Mouse (Mus musculus): ENCODE results near the gene Hoxa3. TPM values are rescaled to one million over a fixed set of nuclear protein-coding genes. Genes with fewer than 3 reads are reported as not detected.
A peak's percentile ranks its signal among the peaks of the same experiment; 100 is the strongest.

The Hoxa3 gene
- polyA plus RNA-seq, 1 experiment from 2014 or later, result not detected

GRCm38 (mm10) chr6:52252016-52252774 lies 39.1 kb upstream of the Hoxa3 start:
- DNase-seq (ENCODE audit: low spot score), result no peak
- Histone ChIP-seq H3K36me3 (no peaks in the 10 kb centered on the region), H3K4me3 (no peak overlapping the region), H3K27ac (replicated peaks) (no peak overlapping the region), H3K27me3 (ENCODE audit: low read depth, poor library complexity, severe bottlenecking) (peaks cover 100% of the 10 kb centered on the region), H3K4me1 (peaks cover 8% of the 10 kb centered on the region), H3K9me3 (replicated peaks) (no peaks in the 10 kb centered on the region)
- 1% methylated on average over 24 of the region's 24 CpGs for WGBS

- H3K9me3 ChIP-seq (replicated peaks), result no peaks in the 10 kb centered on the region
- no peak overlapping the region for H3K27ac ChIP-seq (replicated peaks)
- no peaks in the 10 kb centered on the region for H3K36me3 ChIP-seq
- H3K4me1 ChIP-seq, result peaks cover 8% of the 10 kb centered on the region
- WGBS, result 14% methylated on average over 7 of the region's 7 CpGs
- DNase-seq (ENCODE audit: low spot score), result no peak
- no peak overlapping the region for H3K4me3 ChIP-seq
- H3K27me3 ChIP-seq (ENCODE audit: low read depth, poor library complexity, severe bottlenecking), result peaks cover 100% of the 10 kb centered on the region
These were observed 38.2 kb upstream of the Hoxa3 start for GRCm38 (mm10) chr6:52251177-52251879.

- Histone ChIP-seq H3K4me1 (peaks cover 11% of the 10 kb centered on the region), H3K27me3 (ENCODE audit: low read depth, poor library complexity, severe bottlenecking) (peaks cover 100% of the 10 kb centered on the region), H3K4me3 (no peak overlapping the region), H3K27ac (replicated peaks) (no peak overlapping the region), H3K9me3 (replicated peaks) (no peaks in the 10 kb centered on the region), H3K36me3 (no peaks in the 10 kb centered on the region)
- under 1% methylated on average over 4 of the region's 4 CpGs for WGBS
- DNase-seq (ENCODE audit: low spot score), result no peak
These were observed 36.7 kb upstream of the Hoxa3 start for GRCm38 (mm10) chr6:52249826-52250225.

GRCm38 (mm10) chr6:52249415-52249738 lies 36.2 kb upstream of the Hoxa3 start:
- Histone ChIP-seq H3K27ac (replicated peaks) (no peak overlapping the region), H3K4me1 (peaks cover 11% of the 10 kb centered on the region), H3K27me3 (ENCODE audit: low read depth, poor library complexity, severe bottlenecking) (peaks cover 100% of the 10 kb centered on the region), H3K4me3 (no peak overlapping the region), H3K36me3 (no peaks in the 10 kb centered on the region), H3K9me3 (replicated peaks) (no peaks in the 10 kb centered on the region)
- no peak for DNase-seq (ENCODE audit: low spot score)
- under 1% methylated on average over 16 of the region's 16 CpGs for WGBS

GRCm38 (mm10) chr6:52248638-52249414 lies 35.7 kb upstream of the Hoxa3 start:
- Histone ChIP-seq H3K36me3 (no peaks in the 10 kb centered on the region), H3K4me1 (peaks cover 11% of the 10 kb centered on the region), H3K9me3 (replicated peaks) (no peaks in the 10 kb centered on the region), H3K4me3 (no peak overlapping the region), H3K27me3 (ENCODE audit: low read depth, poor library complexity, severe bottlenecking) (peaks cover 100% of the 10 kb centered on the region), H3K27ac (replicated peaks) (no peak overlapping the region)
- DNase-seq (ENCODE audit: low spot score), result no peak
- 2% methylated on average over 27 of the region's 27 CpGs for WGBS

GRCm38 (mm10) chr6:52247766-52248637 lies 34.9 kb upstream of the Hoxa3 start:
- Histone ChIP-seq H3K27ac (replicated peaks) (no peak overlapping the region), H3K36me3 (no peaks in the 10 kb centered on the region), H3K4me1 (peaks cover 6% of the 10 kb centered on the region), H3K27me3 (ENCODE audit: low read depth, poor library complexity, severe bottlenecking) (peaks cover 100% of the 10 kb centered on the region), H3K4me3 (no peak overlapping the region), H3K9me3 (replicated peaks) (no peaks in the 10 kb centered on the region)
- under 1% methylated on average over 23 of the region's 23 CpGs for WGBS
- DNase-seq (ENCODE audit: low spot score), result peak; percentile 50

GRCm38 (mm10) chr6:52246916-52247315 lies 33.8 kb upstream of the Hoxa3 start:
- Histone ChIP-seq H3K27ac (replicated peaks) (no peak overlapping the region), H3K27me3 (ENCODE audit: low read depth, poor library complexity, severe bottlenecking) (peaks cover 100% of the 10 kb centered on the region), H3K4me1 (peaks cover 6% of the 10 kb centered on the region), H3K9me3 (replicated peaks) (no peaks in the 10 kb centered on the region), H3K4me3 (no peak overlapping the region), H3K36me3 (no peaks in the 10 kb centered on the region)
- WGBS, result 4% methylated on average over 3 of the region's 3 CpGs
- no peak for DNase-seq (ENCODE audit: low spot score)

GRCm38 (mm10) chr6:52246403-52246803 lies 33.3 kb upstream of the Hoxa3 start:
- Histone ChIP-seq H3K27ac (replicated peaks) (no peak overlapping the region), H3K27me3 (ENCODE audit: low read depth, poor library complexity, severe bottlenecking) (peaks cover 100% of the 10 kb centered on the region), H3K9me3 (replicated peaks) (no peaks in the 10 kb centered on the region), H3K4me1 (peaks cover 6% of the 10 kb centered on the region), H3K36me3 (no peaks in the 10 kb centered on the region), H3K4me3 (no peak overlapping the region)
- DNase-seq (ENCODE audit: low spot score), result no peak
- WGBS, result under 1% methylated on average over 26 of the region's 26 CpGs

- WGBS, result 2% methylated on average over 20 of the region's 20 CpGs
- H3K4me3 ChIP-seq, result no peak within 1 kb of the TSS
- H3K36me3 ChIP-seq, result no peaks in the 10 kb centered on the region
- H3K27me3 ChIP-seq (ENCODE audit: low read depth, poor library complexity, severe bottlenecking), result peaks cover 100% of the 10 kb centered on the region
- H3K9me3 ChIP-seq (replicated peaks), result no peaks in the 10 kb centered on the region
- DNase-seq (ENCODE audit: low spot score), result no peak
- no peak within 1 kb of the TSS for H3K27ac ChIP-seq (replicated peaks)
- H3K4me1 ChIP-seq, result peaks cover 6% of the 10 kb centered on the region
These were observed 32.6 kb upstream of the Hoxa3 start, which contains the start of gene Hoxa11 for GRCm38 (mm10) chr6:52245757-52246142. Hoxa11 (minus strand) TSS chr6:52245810.

GRCm38 (mm10) chr6:52245040-52245756 lies 32.1 kb upstream of the Hoxa3 start:
- H3K4me3 ChIP-seq, result no peak overlapping the region
- DNase-seq (ENCODE audit: low spot score), result no peak
- no peaks in the 10 kb centered on the region for H3K36me3 ChIP-seq
- no peak overlapping the region for H3K27ac ChIP-seq (replicated peaks)
- H3K4me1 ChIP-seq, result peaks cover 6% of the 10 kb centered on the region
- H3K9me3 ChIP-seq (replicated peaks), result no peaks in the 10 kb centered on the region
- WGBS, result under 1% methylated on average over 71 of the region's 71 CpGs
- H3K27me3 ChIP-seq (ENCODE audit: low read depth, poor library complexity, severe bottlenecking), result peaks cover 100% of the 10 kb centered on the region

GRCm38 (mm10) chr6:52244471-52245039 lies 31.4 kb upstream of the Hoxa3 start:
- Histone ChIP-seq H3K27me3 (ENCODE audit: low read depth, poor library complexity, severe bottlenecking) (peaks cover 100% of the 10 kb centered on the region), H3K4me3 (no peak overlapping the region), H3K36me3 (no peaks in the 10 kb centered on the region), H3K9me3 (replicated peaks) (no peaks in the 10 kb centered on the region), H3K4me1 (peaks cover 6% of the 10 kb centered on the region), H3K27ac (replicated peaks) (no peak overlapping the region)
- WGBS, result 2% methylated on average over 23 of the region's 23 CpGs
- DNase-seq (ENCODE audit: low spot score), result no peak

All from midbrain, embryonic 10.5 days (tissue).